Mouse (Mus musculus) mature B cell (primary cell): ENCODE results near the gene Bcas3.

ENCODE experiments used
- in situ Hi-C: fragments of 300-500 bp; cut with MboI; formaldehyde crosslinking; loops from 2 replicates; pipeline ENCODE4 v1.14.3; 2019

Bcas3 gene

DNA sequence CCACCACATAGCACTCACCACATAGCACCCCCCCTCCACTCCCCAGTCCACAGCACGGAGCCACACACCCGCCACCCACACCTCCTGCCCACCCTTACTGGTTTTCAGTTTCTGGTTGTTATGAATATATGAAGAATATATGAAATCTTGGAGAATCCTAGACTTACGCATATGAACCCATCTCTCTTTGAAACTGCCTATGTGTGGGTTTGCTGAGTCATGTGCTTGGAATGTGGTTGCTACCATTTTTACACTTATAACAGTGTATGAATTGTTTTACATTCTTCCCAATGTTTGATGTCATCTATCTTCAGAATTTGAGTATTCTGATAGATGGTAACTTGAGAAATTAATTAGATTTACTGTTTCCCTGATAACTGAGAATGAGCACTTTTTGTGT is 26.1 kb downstream of the Bcas3 start:
- in situ Hi-C loops = no loop called here

- in situ Hi-C loops = no loop called here
Observed at GRCm38 (mm10) chr11:85380046-85380445, 27.1 kb downstream of the Bcas3 start.

DNA sequence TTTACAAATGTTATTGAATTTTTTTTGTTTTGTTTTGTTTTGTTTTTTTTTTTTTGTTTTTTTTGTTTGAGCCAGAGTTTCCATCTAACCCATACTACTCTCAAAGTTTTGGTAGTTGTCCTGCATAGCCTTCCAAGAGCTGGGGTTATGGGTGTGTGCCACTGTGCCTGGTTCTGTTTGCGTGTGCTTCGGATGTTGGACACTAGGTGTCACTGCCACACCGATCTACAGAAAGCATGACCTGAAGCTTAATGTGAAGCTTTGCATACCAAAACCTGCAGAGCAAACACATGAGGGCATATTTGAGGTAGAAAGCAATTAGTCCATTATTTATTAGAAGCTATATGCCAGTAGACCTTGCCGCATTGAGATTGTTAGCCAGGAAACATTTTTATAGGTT is 29.1 kb downstream of the Bcas3 start:
- in situ Hi-C loops = no loop called here

DNA sequence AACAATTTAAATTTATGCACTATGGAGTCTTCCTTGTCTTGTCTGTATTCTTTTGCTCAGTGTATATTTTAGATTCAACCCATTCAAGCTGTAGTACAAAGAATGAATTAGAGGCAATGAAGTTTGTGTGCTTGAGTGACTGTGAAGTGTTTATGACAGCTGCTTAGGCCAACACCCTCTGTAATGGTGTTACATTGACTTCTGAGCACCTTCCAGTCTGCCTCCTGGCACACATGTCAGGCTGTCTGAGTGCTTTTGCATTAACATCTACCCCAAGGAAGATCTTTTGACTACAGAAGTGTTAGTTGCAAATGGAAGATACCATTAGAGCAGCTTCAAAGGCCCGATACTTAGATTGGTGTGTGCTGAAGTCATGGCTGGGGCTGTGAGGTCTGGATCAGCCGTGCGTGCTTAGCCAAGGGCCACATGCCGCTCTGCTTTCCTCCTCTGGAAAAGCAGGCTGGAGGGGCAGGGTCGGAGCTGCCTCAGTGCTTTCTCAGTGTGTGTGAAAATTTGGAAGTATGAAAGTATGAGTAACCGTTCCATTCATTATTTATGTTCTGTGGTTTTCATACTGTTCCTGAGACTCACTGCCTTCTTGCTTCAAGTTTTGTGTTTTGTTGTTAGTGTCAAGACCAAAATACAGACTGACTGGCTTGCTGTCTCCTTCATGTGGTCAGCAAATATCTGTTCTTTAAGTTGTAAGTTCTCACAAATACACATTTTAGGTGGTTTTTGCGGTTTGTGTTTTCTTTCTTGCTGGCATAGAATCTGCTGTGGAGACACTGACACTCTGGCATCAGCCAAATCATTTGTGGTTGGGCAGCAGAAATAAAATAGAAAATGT is 31.2 kb downstream of the Bcas3 start:
- in situ Hi-C loops = no loop called here

DNA sequence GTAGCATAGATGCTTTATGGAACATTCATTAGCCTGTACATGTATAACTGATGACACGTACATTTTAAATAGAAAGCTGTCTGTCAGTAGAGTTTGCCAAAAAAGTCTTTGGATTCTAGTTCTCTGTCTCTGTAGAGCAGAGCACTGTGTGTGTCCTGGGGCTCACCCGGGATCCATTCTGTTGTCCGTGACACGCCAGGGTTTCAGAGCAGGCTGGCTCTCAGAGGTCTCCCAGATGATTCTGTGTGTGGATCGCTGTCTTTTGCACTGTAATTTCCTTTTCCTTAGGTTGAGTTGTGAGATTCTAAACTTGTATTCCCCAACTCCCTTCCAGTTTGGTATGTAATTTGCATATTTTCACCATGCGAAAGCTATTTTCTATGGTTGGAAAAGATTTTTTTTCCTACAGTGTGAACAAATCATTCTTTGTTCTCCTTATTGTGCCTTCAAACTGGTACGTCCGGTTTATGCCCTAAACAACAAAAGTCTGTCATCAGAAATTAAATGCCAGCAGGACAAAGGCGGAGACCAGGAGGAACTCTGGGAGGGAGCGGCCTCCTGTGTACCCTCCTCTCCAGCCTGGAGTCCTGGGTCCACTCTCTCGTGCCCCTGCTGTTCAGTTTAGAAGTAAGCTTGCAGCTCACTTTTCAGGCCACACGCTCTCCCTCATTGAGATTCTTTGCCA is 39.4 kb downstream of the Bcas3 start:
- in situ Hi-C loops = no loop called here

DNA sequence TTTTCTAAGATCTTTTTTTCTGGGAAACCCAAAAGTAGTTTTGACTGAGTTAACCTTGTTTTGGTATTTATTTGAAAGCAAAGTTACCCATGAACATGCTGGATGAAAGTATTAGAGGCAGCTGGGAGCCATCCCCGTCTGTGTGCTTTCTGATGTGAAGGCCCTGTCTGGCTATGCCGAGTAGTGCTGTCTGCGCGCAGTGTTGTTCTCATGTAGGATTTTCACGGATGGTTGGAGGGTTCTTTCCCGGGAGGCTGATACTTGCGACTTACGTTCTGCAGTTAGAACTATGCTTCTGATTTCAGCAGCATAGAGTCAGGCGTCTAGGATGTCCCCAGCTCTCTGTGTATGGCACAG is 39.9 kb downstream of the Bcas3 start:
- in situ Hi-C loops = no loop called here

- in situ Hi-C loops = no loop called here
Observed at GRCm38 (mm10) chr11:85393990-85394389, 41.0 kb downstream of the Bcas3 start.

- in situ Hi-C loops = no loop called here
Observed at GRCm38 (mm10) chr11:85395361-85395760, 42.4 kb downstream of the Bcas3 start.

- in situ Hi-C loops = no loop called here
Observed at GRCm38 (mm10) chr11:85406531-85406930, 53.6 kb downstream of the Bcas3 start.

DNA sequence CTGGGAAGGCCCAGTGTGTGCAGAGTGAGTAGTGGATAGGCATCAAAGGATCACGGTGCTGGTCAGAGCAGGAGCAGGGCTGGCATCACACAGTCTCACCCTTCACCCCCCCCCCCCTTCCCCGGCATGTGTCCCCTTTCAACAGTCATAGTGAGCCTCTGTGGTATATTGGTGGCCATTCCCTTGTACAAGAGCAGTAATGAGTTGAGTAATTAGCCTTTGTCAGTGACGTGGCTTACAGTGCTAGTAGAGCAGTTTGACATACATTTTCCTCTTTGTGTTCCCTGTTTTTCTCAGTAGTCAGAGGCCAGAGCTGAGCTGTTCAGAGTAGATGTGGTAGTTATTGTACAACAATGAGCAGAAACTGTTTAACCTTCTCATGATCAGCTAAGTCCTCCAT is 54.7 kb downstream of the Bcas3 start:
- in situ Hi-C loops = no loop called here

DNA sequence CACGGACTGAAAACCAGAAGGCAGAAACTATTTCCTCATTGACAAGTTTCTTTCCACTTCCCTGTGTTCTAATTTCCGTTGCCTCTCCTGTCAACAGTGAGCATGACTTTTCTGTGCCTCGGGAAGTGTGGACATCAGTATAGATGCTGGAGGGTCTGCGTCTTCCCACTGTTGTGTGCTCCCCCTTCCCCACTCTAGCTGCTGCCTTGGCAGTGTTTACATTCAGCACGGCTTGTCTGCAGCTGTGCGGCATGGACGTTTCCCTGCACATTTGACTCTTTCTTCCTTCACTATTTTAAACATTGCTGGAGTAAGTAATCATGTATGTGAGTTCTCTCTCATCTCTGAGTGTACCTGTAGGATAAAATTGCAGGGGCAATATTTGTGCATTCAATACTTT is 59.4 kb downstream of the Bcas3 start:
- in situ Hi-C loops = no loop called here

DNA sequence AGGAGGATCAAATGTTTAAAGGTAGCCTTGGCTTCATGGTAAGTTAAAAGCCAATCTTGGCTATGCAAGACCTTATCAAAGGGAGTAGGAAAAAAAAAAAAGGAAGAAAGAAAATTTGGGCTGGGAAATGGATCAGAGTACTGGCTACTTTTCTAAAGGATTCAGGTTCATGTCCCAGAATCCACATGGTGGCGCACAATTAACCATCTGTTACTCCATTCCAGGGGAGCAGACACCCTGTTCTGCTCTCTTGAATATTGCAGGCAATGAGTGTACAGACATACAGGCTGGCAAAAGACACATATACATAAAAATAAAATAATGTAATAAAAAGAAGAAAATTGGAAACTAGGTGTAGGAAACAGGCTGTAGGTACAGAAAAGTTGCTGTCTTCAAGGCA is 61.5 kb downstream of the Bcas3 start:
- in situ Hi-C loops = no loop called here

DNA sequence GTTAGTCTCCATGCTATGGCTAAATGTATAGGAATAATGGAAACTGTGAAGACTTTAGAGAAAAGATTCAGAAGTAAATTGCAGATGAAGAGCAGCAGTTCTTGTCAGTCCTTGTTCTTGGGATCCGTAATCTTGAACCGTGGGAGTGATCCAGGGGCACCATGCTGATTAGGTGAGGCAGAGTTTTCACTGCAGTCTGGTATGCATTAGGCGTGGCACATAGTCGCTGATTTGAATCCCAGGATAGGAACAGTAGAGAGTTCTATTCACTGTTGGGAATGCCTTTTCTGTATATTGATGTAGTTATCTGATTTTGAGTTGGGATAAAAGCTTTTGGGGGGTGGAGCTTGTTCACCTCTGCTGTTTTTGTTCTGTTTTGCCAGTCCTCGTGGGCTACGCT is 74.4 kb downstream of the Bcas3 start:
- in situ Hi-C loops = no loop called here

DNA sequence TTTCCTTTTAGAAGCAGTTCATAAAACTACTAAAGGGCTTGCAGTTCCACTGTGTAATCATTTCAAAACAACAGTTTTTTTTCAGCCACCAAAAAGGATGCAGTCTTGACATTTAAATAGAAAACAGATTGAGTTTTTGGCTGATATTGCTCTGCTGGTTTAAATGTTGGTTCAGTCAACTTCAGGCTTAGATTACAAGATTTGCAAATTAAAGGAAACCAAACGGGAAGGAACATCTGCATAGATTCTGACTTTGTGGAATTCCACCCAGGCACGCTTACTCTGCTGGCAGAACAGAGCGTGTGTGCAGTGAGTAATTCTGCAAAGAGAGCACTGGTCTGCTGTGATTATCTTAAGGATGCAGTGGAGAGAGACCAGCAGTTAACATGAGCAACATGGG is 75.3 kb downstream of the Bcas3 start:
- in situ Hi-C loops = no loop called here

DNA sequence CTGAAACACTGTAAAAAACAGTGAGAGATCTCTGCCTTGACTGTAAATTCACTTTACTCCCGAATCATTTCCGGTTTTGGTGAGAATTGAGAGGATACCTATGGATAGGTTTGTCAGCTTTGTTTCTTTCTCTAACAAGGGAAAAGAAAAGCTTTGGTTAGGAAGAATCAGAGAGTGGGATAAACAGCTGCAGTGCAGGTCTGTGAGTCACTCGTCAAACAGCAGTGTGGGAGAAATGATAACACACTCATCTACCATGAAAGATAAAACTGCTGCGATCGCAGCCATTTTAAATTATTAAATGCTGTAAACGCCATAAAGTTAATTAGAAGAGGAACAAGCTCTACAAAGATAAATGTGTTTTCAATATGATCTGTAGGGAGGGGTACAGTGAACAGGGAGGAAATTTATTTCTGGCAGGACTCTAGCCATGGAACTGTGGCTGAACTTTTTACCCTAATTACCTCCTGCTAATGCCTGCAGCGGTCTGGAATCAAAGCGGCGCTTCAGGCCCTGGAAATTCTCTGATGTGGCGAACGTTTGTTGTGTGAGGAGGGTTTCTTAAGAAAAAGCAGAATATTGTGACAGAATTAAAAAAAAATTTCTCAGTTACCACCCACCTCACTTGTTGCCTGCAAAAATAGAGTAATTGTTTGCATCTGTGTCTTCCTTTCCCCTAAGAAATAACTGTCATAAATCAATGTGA is 77.9 kb downstream of the Bcas3 start:
- in situ Hi-C loops = no loop called here

- in situ Hi-C loops = no loop called here
Observed at GRCm38 (mm10) chr11:85447375-85447774, 94.4 kb downstream of the Bcas3 start.

DNA sequence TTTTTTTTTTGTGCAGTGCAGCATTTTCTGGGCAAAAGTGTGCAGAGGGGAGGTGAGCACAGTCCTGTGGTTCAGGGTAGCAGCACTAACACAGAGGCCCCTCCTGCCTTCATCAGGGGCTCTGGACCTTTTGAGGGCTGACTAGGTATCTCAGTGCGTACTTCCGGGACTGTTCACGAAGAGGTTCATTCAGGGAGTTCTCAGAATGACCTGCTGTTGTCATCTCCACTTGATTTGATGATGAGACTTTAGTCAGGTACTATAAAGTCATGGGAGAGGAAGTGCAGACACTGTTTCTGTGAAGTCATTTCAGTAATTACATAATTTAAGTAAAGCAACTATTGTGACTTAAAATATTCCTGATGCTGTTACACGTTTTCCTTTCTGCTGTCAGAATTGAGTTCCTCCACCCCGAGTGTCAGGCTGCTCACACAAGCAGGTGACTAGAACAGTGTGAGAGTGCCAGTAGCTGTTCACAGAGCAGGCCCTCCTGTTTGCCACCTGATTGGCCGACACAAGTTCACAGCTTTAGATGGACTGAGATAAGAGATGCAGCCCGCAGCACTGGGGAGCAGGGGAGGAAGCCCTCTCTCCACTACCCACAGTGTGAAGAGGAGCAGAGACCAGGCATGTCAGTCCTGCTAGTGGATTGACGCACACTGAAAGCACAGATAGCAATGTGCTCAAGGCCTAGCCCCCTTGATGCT is 100.8 kb downstream of the Bcas3 start:
- in situ Hi-C loops = no loop called here

DNA sequence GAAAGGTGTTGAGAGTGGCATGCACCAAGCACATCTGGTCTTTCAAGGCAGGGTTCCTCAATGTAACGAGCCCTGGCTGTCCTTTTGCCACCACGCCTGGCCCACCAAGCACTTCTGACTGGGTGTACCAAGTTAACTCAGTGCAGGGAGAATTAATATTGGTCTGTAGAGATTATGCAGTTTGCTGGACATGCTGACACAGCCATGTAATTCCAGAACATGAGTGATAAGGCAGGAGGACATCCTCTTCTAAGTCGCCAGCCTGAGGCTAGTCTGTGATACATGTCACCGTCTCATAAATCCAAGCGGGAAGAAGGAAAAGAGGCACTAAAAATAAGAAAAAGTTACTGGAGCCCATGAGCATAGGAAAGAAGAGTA is 101.3 kb downstream of the Bcas3 start:
- in situ Hi-C loops = no loop called here

- in situ Hi-C loops = no loop called here
Observed at GRCm38 (mm10) chr11:85461536-85461935, 108.6 kb downstream of the Bcas3 start.

GRCm38 (mm10) chr11:85469526-85469925 is 116.6 kb downstream of the Bcas3 start:
- in situ Hi-C loops = no loop called here

GRCm38 (mm10) chr11:85470508-85470907 is 117.5 kb downstream of the Bcas3 start:
- in situ Hi-C loops = no loop called here

- in situ Hi-C loops = no loop called here
Observed at GRCm38 (mm10) chr11:85474326-85474725, 121.4 kb downstream of the Bcas3 start.
